Mouse (Mus musculus) heart, adult 8-10 months (tissue): ENCODE results near the gene Ptprk. TPM values are rescaled to one million over a fixed set of nuclear protein-coding genes. Genes with fewer than 3 reads are reported as not detected.

ENCODE experiments used
- DNase-seq: peaks from one replicate; pipeline ENCODE4 v3.0.0; 2022; ENCODE audit warnings: low spot score
- total RNA-seq, 4 experiments: library from RNA; stranded (reverse); gene quantifications; 2 replicates each; pipeline ENCODE4 v1.2.4; 2022

Ptprk gene
- total RNA-seq, 4 experiments from 2014 or later, result 15.3 to 19.6 (median 17.3) TPM

GRCm38 (mm10) chr10:28112826-28113589, 38.4 kb downstream of the Ptprk start:
- DNase-seq, result peak; percentile 64

GRCm38 (mm10) chr10:28113879-28114278, 39.3 kb downstream of the Ptprk start:
- DNase-seq, result peak; percentile 67

- DNase-seq, result no peak
Measured at GRCm38 (mm10) chr10:28116982-28117381, 42.4 kb downstream of the Ptprk start.

DNA sequence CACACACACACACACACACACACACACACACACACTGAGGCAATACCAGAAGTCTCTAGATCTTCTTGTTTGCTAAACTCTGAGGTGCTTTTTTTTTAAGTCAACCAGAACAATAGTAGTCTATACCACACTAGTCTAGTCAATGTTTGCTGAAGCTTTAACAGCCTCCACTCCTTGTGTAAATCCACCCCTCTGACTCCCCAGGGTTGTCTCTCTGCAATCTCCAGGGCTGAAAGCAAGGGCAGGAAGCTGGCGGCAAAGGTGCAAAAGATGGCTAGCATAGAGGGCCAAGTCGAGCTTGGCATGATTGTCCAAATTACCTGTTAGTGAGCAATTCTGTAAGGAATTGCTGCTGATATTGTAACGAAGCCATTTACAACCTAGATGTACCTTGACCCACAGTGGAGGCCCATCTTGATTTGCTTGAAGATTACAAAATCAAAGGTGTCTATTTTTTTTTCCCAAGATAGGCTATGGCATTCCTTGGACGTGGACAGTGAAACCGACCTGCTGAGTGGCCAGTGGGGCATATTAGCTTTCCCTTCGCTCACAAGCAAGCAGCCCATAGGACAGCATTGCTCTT, 44.3 kb downstream of the Ptprk start:
- no peak for DNase-seq

GRCm38 (mm10) chr10:28123881-28124280, 49.3 kb downstream of the Ptprk start:
- no peak for DNase-seq

DNA sequence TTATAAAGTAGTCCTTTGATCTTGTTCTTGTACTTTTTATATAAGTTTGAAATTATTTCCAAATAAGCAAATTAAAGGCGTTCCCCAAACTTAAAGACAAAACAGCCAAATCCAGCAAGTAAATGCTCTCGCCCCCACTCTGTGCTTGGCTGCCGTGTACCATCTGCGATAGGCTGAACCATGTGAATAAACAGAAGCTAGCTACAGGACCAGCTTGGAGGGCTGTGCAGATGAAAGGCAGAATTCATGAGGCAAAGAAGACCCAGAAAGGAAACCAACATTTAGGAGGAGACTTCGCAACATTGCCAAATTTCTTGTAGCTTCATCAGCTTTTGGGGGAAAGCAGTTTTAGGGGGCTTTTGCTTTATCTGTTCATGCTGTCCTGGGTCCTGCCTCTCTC, 53.4 kb downstream of the Ptprk start:
- no peak for DNase-seq

DNA sequence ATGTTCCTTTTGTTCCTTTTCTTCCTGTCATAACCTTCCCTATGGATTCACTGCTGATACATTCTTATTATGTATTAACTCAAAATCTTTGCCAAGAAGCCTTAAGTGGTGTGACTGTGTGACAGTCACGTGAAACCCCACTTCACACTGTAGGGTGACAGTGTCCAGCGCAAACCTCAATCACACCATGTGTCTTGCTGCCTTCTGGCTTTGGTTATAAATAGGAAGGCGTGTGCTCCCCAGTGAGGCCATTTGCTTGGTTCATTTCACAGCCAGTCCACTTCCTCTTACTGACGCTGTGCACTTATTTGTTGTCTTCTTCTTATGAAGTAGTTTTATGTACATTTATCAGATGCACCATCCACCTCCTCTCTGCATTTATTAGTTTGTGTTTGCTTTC, 53.8 kb downstream of the Ptprk start:
- DNase-seq, result no peak

DNA sequence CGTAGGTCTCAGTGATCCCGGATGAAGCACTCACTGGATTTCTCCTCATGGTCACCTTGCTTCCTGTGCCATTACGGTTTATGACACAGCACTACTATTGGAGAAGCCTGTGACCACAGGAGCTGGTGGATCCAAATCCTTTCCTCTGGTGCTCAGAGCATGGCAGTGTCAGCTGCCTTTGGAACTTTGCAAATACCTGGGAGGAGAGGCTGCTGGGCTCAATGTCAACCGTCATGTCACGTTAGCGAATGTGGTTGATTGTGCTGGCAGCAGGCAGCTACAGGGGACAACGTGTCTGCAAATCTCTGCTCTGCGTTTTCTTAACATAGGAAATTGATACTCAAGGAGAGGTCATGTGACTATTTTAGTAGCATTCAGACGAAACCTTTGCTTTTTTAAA, 55.8 kb downstream of the Ptprk start:
- no peak for DNase-seq

DNA sequence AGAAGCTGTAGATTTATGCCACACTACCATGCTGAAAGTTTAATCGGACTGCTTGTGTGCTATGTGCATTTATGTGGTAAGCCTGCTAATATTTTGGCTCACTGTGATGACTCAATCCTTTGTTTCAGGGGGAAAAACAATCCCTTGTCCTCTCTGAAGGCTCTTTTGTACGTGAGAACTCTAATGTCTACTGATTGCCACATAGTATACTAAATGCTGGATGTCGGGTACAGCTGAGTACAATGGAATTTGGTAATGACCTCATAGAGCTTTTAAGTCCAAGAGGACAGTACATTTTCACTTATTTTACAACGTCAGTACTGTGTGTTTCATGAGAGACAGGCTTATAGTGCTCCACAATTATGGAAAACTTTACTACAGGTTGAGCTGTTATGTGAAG, 59.1 kb downstream of the Ptprk start:
- no peak for DNase-seq

DNA sequence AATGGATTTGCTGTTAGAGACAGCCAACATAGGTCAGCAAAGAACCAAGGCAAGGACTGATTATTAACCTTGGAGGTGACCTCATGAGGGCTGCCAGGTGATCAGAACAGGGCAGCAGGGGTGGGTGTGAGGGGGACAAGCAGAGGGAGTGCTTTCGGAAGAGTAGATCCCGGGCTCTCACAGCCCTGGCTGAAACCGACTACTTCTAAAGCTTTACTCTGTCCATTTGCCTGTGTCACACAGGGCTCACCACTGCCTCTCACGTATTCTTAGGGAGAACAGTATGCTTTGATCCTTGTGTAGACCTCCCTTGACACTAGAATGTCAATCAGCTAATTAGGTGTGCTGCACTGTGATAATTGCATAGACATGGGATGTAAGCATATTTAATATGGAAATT, 63.8 kb downstream of the Ptprk start:
- DNase-seq, result no peak

GRCm38 (mm10) chr10:28144459-28144858, 69.8 kb downstream of the Ptprk start:
- no peak for DNase-seq

- no peak for DNase-seq
Measured at GRCm38 (mm10) chr10:28145326-28145725, 70.7 kb downstream of the Ptprk start.

DNA sequence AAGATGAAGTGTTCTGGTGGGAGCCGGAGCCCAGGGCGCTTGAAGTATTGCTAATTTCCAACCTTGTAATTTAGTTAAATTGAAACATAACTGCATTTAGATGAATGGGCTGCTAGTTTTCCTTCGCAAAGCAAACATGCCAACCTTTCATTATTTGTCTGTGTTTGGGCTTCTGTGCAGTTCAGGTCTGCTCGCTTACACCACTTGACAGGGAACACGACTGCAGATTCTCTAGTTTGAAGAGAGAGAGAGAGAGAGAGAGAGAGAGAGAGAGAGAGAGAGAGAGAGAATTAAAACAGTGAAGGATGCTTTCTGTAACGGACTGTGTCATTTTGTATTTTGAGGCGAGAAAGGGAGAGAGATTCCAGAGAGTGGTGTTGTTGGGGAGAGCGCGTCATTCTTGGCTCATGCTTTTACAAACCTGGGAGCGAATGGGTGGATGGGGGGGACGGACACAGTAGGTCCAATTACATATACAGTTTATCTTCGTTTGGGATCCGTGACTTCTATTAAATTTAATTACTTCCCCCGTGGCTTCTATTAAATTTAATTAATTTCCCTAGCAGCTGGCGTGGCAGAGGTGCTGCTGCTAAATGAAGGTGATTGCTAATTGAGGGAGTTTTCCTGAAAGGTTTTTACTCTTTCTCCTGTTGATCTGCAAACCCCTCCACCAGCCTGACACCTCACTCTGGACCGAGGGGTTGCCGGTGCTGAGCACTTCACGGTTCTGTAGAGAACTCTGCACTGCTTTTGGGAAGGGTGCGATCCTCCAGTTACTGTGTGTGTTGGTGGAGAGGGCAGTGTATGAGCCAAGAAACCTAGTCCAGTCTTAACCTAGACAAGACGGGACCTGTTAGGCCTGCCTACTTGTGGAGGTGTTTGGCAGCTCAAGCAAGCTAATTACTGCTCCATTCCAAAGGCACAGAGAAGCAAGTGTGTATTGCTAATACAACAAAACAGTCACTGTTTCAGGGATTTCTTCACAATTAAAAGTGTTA, 81.4 kb downstream of the Ptprk start:
- no peak for DNase-seq

DNA sequence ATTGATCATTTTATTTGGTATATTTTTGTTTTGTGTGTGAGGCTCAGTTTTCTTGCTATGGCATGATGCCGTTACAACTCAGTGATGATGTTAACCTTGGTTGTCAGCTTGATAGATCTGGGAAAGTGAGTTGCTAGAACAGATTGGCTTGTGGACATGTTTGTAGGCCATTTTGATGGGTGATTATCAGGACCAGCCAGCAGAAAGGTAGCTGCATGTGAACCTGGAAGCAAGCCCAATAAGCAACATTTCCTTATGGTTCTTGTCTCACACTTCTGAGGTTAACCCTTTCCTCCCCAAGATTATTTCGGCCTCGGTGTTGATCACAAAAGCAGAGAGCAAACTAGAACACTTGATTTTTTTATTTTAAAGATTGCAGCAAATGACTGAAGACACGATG, 85.1 kb downstream of the Ptprk start:
- no peak for DNase-seq

GRCm38 (mm10) chr10:28161306-28161705, 86.7 kb downstream of the Ptprk start:
- no peak for DNase-seq

- peak; percentile 8 for DNase-seq
Measured at GRCm38 (mm10) chr10:28164250-28164649, 89.6 kb downstream of the Ptprk start.

- DNase-seq, result no peak
Measured at GRCm38 (mm10) chr10:28164746-28165145, 90.1 kb downstream of the Ptprk start.

- DNase-seq, result no peak
Measured at GRCm38 (mm10) chr10:28166610-28167009, 92.0 kb downstream of the Ptprk start.

DNA sequence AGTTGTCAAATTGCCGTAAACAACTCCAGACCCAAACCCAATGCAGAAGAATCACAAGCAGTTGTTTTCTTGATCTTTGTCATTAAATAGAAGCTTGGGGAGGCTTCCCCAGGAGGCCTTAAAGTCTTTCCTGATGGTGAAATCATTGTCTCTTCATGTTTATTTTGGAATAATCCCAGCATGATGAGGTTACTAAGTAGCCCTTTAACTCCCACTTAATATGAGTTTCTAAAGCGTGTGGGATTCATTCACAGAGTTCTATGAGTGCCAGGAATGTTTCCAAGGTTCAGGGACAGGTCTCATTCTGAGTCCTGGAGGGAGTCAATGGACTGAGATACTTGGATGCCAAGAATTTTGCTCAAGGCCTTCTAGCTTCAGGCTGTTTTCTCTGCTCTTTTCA, 92.5 kb downstream of the Ptprk start:
- no peak for DNase-seq

- no peak for DNase-seq
Measured at GRCm38 (mm10) chr10:28171196-28171595, 96.6 kb downstream of the Ptprk start.

DNA sequence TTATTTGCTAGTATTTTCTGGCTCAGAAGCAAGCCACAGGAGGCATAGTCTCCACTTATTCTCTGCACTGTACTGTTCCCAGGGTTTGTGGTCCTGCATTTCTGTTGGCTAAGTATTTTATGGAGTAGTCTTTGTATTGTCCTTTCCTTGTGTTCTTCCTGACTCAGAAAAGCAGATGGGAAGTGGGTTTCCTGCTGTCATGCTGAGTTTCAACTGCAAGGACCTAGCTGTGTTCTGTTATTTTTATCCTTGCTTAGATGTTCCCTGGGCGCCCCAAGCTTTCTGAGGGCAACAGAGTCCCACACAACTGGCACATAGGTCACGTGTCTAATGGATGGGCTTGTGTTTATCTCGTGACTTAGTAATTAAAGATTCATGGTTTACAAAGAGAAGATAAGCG, 104.3 kb downstream of the Ptprk start:
- no peak for DNase-seq

DNA sequence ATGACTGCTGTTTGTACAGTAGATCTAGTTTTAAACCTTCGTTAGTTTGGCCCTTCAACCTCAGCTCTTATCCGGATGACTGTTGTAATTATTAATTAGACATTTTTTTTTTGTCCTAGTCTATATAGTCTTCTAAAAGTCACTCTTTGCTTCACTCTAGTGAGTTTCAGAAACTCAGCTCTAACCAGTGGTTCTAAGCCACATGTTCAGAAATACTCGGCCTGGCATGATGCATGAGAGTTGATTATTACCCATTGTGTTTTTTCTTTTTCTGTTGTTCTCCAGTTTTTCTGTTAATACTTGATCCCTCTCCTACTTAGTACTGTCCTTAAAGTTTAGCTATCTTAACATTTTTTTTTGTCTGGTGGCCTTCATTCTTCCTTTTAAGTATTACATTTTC, 107.5 kb downstream of the Ptprk start:
- no peak for DNase-seq
